Mouse (Mus musculus) liver, adult 2 months (tissue): ENCODE measurements around the gene Tubd1. TPM values are rescaled to one million over a fixed set of nuclear protein-coding genes. Genes with fewer than 3 reads are reported as not detected.
A peak's percentile ranks its signal among the peaks of the same experiment; 100 is the strongest.

Experiments
- DNase-seq: peaks from one replicate; pipeline ENCODE4 v3.0.0-alpha.2; 2011; ENCODE audit warnings: low read depth, low spot score; ENCODE audit errors: extremely low read depth
- H3K27ac ChIP-seq: fragments of 200-500 bp; replicated peaks from 2 replicates; pipeline ENCODE4 v1.5.1; 2012; ENCODE audit warnings: low read depth, mild to moderate bottlenecking, control low read depth, inconsistent platforms, low read length; ENCODE audit not compliant: insufficient read depth
- H3K27me3 ChIP-seq: fragments of 200-500 bp; 2 replicates; pipeline ENCODE4 v1.6.1; 2012; ENCODE audit warnings: mild to moderate bottlenecking, moderate library complexity, low read length, inconsistent platforms; ENCODE audit not compliant: control insufficient read depth, insufficient read depth
- H3K36me3 ChIP-seq: fragments of 200-500 bp; 2 replicates; pipeline ENCODE4 v1.6.1; 2012; ENCODE audit warnings: low read length, inconsistent platforms; ENCODE audit not compliant: control insufficient read depth, insufficient read depth
- H3K4me1 ChIP-seq: fragments of 200-500 bp; 2 replicates; pipeline ENCODE4 v1.6.1; 2011; ENCODE audit warnings: low read length; ENCODE audit not compliant: control insufficient read depth, insufficient read depth
- H3K4me3 ChIP-seq: fragments of 200-500 bp; 2 replicates; pipeline ENCODE4 v1.5.1; 2011; ENCODE audit warnings: low read depth, mild to moderate bottlenecking, control low read depth, low read length, moderate library complexity; ENCODE audit not compliant: insufficient read depth
- H3K79me2 ChIP-seq: fragments of 200-500 bp; 2 replicates; pipeline ENCODE4 v1.6.1; 2012; ENCODE audit warnings: inconsistent platforms, mild to moderate bottlenecking, low read length, moderate library complexity; ENCODE audit not compliant: control insufficient read depth, insufficient read depth
- H3K9ac ChIP-seq: fragments of 200-500 bp; 2 replicates; pipeline ENCODE4 v1.6.1; 2012; ENCODE audit warnings: low read depth, mild to moderate bottlenecking, control low read depth, inconsistent platforms, low read length
- CTCF ChIP-seq: fragments of 200-500 bp; IDR thresholded peaks from 2 replicates; pipeline ENCODE4 v1.5.1; 2011; ENCODE audit warnings: low read depth, low read length, control low read depth
- POLR2A ChIP-seq: fragments of 200-500 bp; IDR thresholded peaks from 2 replicates; pipeline ENCODE4 v1.6.1; 2011; ENCODE audit warnings: low read length, control low read depth; ENCODE audit not compliant: insufficient read depth; ENCODE audit errors: extremely low read depth
- WGBS: fragments of 180-500 bp; shearing (Covaris S2); methylation state at CpG from one replicate; pipeline ENCODE4 v1.1.7; 2018; 5-methylcytosine and 5-hydroxymethylcytosine counted together
- polyA plus RNA-seq: library from polyadenylated mRNA; depleted of rRNA; stranded (reverse); fragments of >200 nt; gene quantifications from 2 replicates; pipeline ENCODE4 v1.2.3, GENCODE M21; 2012
- total RNA-seq: library from RNA; depleted of rRNA; stranded (reverse); fragments of >200 nt; gene quantifications from 2 replicates; pipeline ENCODE4 v1.2.3, GENCODE M21; 2014

The Tubd1 gene
- total and polyA plus RNA-seq, 2 experiments = 1.7 to 4.3 TPM

- 81% methylated on average over 4 of the region's 4 CpGs for WGBS
- H3K27ac ChIP-seq = no peak overlapping the region
- no peak overlapping the region for H3K9ac ChIP-seq
- no peak overlapping the region for H3K4me3 ChIP-seq
- H3K79me2 ChIP-seq = no peaks in the 10 kb centered on the region
- H3K4me1 ChIP-seq = peaks cover 12% of the 10 kb centered on the region
- DNase-seq = no peak
- H3K27me3 ChIP-seq = no peaks in the 10 kb centered on the region
- H3K36me3 ChIP-seq = peaks cover 8% of the 10 kb centered on the region; the same call in 1 of the 2 replicates
- TF ChIP-seq CTCF (no peak), POLR2A (no peak)
Measured at GRCm38 (mm10) chr11:86591301-86591845, 46.6 kb downstream of the Tubd1 start.

DNA sequence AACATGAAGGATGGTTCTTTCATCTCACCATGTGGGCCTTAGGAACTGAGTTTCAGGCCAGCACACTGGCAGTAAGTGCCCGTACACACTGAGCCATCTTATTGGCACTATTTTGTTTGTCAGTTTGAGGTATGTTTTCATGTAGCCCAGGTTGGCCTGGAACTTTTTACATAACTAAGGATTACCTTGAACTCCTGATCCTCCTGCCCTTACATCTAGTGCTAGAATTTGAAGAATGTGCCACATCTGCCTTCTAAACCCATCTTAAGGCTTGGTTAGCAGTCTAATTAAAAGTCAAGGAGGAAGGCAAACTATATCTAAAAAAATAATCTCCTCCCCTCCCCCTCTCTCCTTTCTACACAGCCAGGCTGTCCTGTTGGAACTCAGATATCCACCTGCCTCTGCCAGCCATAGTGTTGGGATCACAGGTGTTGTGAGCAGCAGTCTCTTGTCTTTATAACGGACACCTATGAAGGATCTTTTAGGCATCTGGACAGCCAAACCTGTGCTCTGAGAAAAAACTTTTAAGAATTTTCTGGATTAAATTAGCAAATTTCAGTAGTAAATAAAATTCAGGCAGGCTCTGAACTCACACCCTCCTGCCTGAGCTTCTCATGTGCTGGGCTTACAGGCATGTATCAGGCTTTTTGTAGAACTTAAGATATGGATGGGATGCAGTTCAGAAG lies 47.3 kb downstream of the Tubd1 start:
- Histone ChIP-seq H3K36me3 (peaks cover 8% of the 10 kb centered on the region; the same call in 1 of the 2 replicates), H3K9ac (no peak overlapping the region), H3K27ac (no peak overlapping the region), H3K4me1 (peaks cover 16% of the 10 kb centered on the region), H3K79me2 (no peaks in the 10 kb centered on the region), H3K4me3 (no peak overlapping the region), H3K27me3 (no peaks in the 10 kb centered on the region)
- DNase-seq = no peak
- whole genome bisulfite sequencing = 89% methylated on average over 2 of the region's 2 CpGs
- no peak for TF ChIP-seq POLR2A
- TF ChIP-seq CTCF = no peak

GRCm38 (mm10) chr11:86592993-86593392 lies 48.2 kb downstream of the Tubd1 start:
- H3K27ac ChIP-seq = no peak overlapping the region
- H3K27me3 ChIP-seq = no peaks in the 10 kb centered on the region
- peaks cover 8% of the 10 kb centered on the region; the same call in 1 of the 2 replicates for H3K36me3 ChIP-seq
- WGBS = 76% methylated on average over 3 of the region's 3 CpGs
- H3K4me3 ChIP-seq = no peak overlapping the region
- no peak overlapping the region for H3K9ac ChIP-seq
- no peaks in the 10 kb centered on the region for H3K79me2 ChIP-seq
- no peak for DNase-seq
- H3K4me1 ChIP-seq = peaks cover 13% of the 10 kb centered on the region
- TF ChIP-seq CTCF (no peak), POLR2A (no peak)

DNA sequence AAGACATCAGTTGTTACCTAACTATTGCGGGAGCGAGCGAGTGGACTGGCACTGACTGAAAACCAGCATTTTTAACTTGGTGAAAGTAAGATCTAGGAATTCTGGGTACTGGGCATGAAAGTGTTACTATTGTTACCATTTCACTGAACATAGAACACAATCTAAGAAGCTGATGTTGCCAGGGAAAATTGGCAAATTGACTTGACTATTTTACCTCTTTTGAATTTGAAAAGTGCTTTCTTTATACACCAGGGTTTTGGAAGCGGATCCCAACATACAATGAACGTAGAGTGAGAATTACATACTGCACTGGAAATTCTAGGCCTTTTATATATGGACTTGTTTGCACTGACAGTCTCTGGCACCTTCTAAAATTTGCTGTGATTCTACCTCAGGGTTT lies 48.7 kb downstream of the Tubd1 start:
- H3K36me3 ChIP-seq = peaks cover 8% of the 10 kb centered on the region; the same call in 1 of the 2 replicates
- no peak overlapping the region for H3K4me3 ChIP-seq
- WGBS = 91% methylated on average over 5 of the region's 5 CpGs
- no peak for DNase-seq
- TF ChIP-seq CTCF = no peak
- no peak for TF ChIP-seq POLR2A
- no peak overlapping the region for H3K9ac ChIP-seq
- H3K27ac ChIP-seq = no peak overlapping the region
- peaks cover 13% of the 10 kb centered on the region for H3K4me1 ChIP-seq
- no peaks in the 10 kb centered on the region for H3K27me3 ChIP-seq
- no peaks in the 10 kb centered on the region for H3K79me2 ChIP-seq

- peaks cover 13% of the 10 kb centered on the region for H3K4me1 ChIP-seq
- H3K9ac ChIP-seq = no peak overlapping the region
- DNase-seq = no peak
- no peaks in the 10 kb centered on the region for H3K27me3 ChIP-seq
- 90% methylated on average over 6 of the region's 6 CpGs for WGBS
- peak overlapping the region; percentile 16; the same call in 1 of the 2 replicates for H3K27ac ChIP-seq
- H3K4me3 ChIP-seq = no peak overlapping the region
- H3K79me2 ChIP-seq = no peaks in the 10 kb centered on the region
- H3K36me3 ChIP-seq = peaks cover 8% of the 10 kb centered on the region; the same call in 1 of the 2 replicates
- TF ChIP-seq CTCF (no peak), POLR2A (no peak)
Measured at GRCm38 (mm10) chr11:86594188-86594876, 49.5 kb downstream of the Tubd1 start.

DNA sequence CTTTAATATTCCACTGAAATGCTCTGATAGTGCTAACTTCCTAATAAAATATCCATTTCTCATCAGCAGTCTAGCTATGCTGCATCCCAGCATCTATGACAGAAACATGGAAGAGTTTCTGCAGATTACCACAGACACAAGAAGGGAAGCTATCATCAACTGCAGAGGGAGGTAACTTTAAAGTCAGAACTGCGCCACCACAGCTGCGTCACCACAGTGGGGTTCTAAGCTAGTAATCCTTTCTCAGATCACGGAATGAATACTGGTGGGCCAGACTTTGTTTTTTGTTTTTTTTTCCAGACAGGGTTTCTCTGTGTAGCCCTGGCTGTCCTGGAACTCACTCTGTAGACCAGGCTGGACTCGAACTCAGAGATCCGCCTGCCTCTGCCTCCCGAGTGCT lies 50.6 kb downstream of the Tubd1 start:
- TF ChIP-seq CTCF = no peak
- TF ChIP-seq POLR2A = no peak
- H3K9ac ChIP-seq = no peak overlapping the region
- H3K79me2 ChIP-seq = no peaks in the 10 kb centered on the region
- DNase-seq = no peak
- WGBS = over 99% methylated on average over 6 of the region's 6 CpGs
- peak overlapping the region; percentile 98 for H3K27ac ChIP-seq
- H3K4me1 ChIP-seq = peaks cover 13% of the 10 kb centered on the region
- peaks cover 8% of the 10 kb centered on the region; the same call in 1 of the 2 replicates for H3K36me3 ChIP-seq
- no peak overlapping the region for H3K4me3 ChIP-seq
- no peaks in the 10 kb centered on the region for H3K27me3 ChIP-seq
